In genomic region chr3:80058722-80059121, GRCm38 (mm10) we compare ENCODE assay signal across 9 mouse cellular contexts.
A peak's percentile ranks its signal among the peaks of the same experiment; 100 is the strongest.
DNase-seq lines count a peak whose midpoint lies in the region; TF ChIP-seq lines count a peak whose summit lies in the region.
"Had no signal": no experiment of that assay in that cellular context is flagged by ENCODE, and none has a peak within 500 bp of the region (broad histone marks: within the 10 kb centered on the region; RNA-seq: fewer than 3 reads in every experiment).

No protein-coding gene starts in this region.

- no peak for TF ChIP-seq POLR2A in cerebellum, adult 2 months (IDR thresholded peaks at IDR 0.05; ENCODE audit: borderline replicate concordance, insufficient read depth, low read length)

- WGBS in cerebellum, adult 2 months, result 25% methylated on average over 2 of the region's 2 CpGs

- TF ChIP-seq CTCF in cerebellum, adult 2 months (IDR thresholded peaks at IDR 0.05; ENCODE audit: borderline replicate concordance, insufficient read depth, low read depth, low read length), result no peak

- no peak overlapping the region for H3K27ac ChIP-seq in cerebellum, adult 2 months (ENCODE audit: insufficient read depth, low read length)
- H3K27ac ChIP-seq: limb, embryonic 13.5 days had no signal

- no peaks in the 10 kb centered on the region for H3K4me1 ChIP-seq in cerebellum, adult 2 months (ENCODE audit: control insufficient read depth, insufficient read depth, low read length)
- H3K4me1 ChIP-seq: limb, embryonic 13.5 days had no signal

- no peaks in the 10 kb centered on the region for H3K27me3 ChIP-seq in cerebellum, adult 2 months (ENCODE audit: control insufficient read depth, insufficient read depth, low read length)
- H3K27me3 ChIP-seq: limb, embryonic 13.5 days had no signal

- DNase-seq in left cerebral cortex, adult 18-20 months (ENCODE audit: low spot score in 2 of 2), result peak; percentile 55 to 70
- no peak for DNase-seq in left cerebral cortex, adult 11 months (ENCODE audit: low spot score)
- DNase-seq in MEL-GATA-1-ER (ENCODE audit: extremely low read depth, low read depth), result peak; percentile 66
- peak; percentile 10 to 22 for DNase-seq in cerebellum, adult 2 months
- peak; percentile 34 for DNase-seq in gastrocnemius, postnatal 10 days
- DNase-seq in kidney, postnatal 25 days, result peak; percentile 46 to 86
- peak; percentile 36 for DNase-seq in mesoderm, embryonic 11.5 days (ENCODE audit: low read depth, low spot score)
- no peak for DNase-seq in spleen, postnatal 14 days (ENCODE audit: low spot score in 2 of 2)

- H3K4me3 ChIP-seq in cerebellum, adult 2 months (replicated peaks; ENCODE audit: insufficient read depth, low read depth, low read length), result no peak overlapping the region
- H3K4me3 ChIP-seq: limb, embryonic 13.5 days had no signal

Comparison
In these comparisons a context has a peak if more than half of its experiments do, and no peak if none do; other contexts are left out.
1. DNase-seq: peak in left cerebral cortex, adult 18-20 months (2 of 2), MEL-GATA-1-ER (single experiment), cerebellum, adult 2 months (2 of 2), gastrocnemius, postnatal 10 days (single experiment), kidney, postnatal 25 days (2 of 2) and mesoderm, embryonic 11.5 days (single experiment); none in left cerebral cortex, adult 11 months (single experiment) and spleen, postnatal 14 days (0 of 2).